Mouse (Mus musculus) fat pad, adult 2 months (tissue): Measurements from ENCODE around the gene Gria3.

Experiments used
- DNase-seq: peaks from one replicate; pipeline ENCODE4 v3.0.0-alpha.2; 2011; ENCODE audit warnings: low read depth, low spot score; ENCODE audit errors: extremely low read depth

Gene Gria3

DNA sequence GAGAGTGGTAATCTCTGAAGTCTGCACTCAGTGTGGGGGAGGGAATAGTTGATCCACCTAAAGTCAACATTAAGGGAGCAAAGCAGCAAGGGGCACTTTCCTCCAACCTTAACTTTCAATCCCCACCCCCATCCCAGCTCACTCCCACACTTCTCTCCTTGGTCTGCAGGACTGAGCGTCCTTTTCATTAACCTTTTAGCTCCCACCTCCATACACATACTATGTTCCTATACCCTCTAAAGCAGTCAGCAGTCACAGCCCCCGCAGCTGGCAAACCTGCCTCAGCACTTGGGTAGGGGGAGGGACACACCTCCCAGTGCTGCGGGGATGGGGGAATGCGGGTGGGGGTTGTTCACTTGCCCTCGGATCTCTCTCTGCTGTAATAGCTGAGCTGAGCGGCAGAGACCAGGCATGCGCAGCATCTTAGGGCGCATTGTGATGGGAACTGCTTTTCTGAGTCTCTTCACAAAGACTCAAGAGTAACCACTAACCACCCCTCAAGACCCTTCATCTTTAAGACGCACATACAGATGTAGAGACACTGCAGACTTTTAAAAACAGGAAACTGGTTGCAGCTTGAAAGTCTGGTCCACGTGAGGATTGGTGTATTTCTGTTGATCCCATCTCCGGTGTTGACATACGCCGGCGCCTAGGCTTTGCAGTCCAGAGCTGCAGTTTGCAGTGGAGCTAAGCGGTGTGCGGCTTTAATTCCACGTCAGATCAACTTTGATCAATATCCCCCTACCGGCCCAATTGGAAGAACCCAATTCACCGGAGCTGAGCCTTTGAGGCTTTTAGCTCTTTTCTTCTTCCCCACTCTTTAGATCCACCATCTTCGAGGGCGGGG, at the start of gene Gria3:
TSS of gene Gria3 (plus strand) at position 797 of the 847 bp plus-strand sequence.
- no peak for DNase-seq

DNA sequence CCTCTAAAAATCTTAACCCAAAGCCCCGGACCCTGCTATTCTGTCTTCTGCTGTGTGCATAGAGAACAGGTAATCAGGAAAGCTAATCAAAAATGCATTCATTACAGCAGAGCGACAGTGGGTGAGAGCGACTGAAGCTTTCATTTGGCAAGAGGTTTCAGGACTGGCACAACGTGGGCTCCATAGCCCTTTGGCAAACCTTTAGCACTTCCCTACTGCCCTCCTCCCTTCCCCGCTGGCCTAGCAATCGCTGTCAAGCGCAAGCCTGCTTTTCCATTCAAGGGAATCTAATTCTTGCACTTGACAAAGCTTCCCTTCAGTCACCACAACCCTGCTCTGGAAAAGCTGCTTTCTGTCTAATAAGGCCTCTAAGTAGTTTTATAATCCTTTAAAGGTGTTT, 13.6 kb upstream of the Gria3 start:
- DNase-seq, result no peak

DNA sequence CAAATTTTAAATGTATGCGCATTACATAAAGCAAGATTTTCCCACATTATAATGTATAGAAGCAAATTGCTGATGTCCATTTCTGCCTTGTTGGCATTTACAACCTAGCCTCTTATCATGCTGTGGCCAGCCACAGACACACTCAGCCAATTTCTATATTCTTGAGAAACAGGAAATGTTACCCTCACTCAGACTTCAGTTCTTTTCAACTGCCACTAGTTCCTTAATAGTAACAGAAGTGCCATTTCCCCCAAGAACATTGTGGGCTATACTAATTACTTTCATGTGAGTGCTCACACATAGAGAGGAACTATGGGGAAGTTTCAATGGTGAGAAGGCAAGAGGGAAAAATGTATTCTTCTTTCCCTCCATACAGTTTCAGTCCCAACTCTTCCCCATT, 11.6 kb upstream of the Gria3 start:
- DNase-seq, result no peak

DNA sequence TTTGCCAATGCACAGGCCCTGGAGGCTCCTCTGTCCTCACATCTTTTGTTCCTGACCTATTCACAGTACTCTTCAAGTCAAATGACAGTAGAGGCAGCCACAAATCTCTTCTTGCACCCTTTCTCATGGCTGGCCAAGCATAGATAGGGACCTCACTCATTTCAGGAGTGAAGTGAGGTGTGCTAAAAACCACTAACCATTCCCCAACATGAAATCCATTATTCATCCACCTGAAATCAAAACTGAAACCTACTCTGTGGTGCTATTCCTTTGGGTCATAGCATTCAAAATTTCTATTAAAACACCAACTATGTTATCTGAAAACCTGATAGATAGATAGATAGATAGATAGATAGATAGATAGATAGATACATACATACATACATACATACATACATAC, 2.2 kb upstream of the Gria3 start:
- DNase-seq, result no peak

DNA sequence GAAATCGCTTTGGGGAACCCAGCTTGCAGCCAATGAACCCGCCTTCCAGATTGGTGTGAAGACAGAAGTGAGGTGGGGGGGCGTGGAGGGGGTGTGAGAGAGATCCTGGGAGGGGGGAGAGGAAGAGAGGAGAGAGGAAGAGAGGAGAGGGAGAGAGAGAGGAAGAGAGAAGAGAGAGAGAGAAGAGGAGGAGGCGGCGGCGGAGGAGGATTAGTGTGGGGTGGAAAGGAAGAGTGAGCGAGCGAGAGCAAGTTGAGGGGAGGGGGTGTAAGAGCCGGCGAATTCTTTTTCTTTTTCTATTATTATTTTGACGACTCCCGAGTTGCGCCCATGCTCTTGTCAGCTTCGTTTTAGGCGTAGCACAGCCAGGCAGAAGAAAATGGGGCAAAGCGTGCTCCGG, 532 bp downstream of the Gria3 start:
- DNase-seq, result no peak

DNA sequence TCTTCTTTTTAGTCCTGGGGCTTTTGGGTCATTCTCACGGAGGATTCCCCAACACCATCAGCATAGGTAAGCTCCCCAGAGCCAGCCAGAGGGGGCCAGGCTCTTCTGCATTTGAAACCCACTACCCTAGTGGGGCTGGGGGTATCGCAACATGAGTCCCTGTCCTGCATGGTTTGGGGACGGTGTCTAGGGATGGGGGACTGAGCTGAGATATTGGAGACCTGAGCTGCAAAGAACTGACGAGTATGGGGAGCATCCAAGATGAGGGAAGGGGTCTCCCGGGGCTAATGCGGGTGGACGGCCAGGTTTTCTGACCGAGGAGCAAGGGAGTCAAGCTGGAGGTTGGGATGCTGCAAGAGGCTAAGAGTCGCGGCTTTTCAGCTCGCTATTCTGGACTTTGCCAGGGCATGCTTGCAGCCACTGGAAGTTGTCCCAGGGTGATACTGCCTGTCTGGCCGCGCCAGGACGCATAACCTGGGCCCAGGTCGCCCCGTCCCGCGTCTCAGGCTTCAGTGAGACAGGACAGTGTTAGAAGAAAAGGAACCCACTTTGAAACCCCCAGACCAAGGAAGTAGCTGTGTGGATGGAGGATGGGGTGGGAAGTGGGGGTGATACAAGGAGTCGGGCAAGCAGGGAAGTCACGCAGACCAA, 1.1 kb downstream of the Gria3 start:
- no peak for DNase-seq

DNA sequence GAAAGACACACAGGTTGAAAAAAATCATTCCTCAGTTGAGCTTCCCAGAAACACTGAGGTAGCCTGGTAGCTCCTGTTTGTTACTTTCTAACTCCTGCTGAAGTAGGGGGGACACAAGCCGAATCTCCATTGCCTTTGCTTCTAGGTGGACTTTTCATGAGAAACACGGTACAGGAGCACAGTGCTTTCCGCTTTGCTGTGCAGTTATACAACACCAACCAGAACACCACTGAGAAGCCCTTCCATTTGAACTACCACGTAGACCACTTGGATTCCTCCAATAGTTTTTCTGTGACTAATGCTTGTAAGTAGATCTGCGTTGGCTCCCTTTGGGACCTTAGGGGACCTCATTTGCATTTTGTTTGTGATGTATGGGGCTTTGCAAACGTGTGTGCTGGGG, 2.0 kb downstream of the Gria3 start:
- no peak for DNase-seq

DNA sequence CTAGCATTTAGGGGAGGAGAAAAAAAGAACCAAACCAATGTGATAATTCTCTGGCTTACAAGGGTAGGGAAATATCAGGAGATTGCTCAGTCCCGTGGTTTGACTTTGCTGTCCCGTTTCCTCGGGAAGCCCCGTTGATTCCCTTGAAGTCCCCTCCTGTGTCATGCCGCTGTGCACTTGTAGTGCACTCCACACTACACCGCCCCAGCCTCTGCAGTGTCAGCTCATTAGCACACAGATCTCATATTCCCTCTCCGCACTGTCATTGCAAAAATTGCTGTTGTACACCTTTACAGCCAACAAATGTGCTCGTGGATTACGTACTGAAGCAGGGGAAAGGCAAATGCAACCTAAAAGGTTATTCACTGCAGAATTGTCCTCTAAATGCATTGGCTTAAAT, 5.6 kb downstream of the Gria3 start:
- no peak for DNase-seq

DNA sequence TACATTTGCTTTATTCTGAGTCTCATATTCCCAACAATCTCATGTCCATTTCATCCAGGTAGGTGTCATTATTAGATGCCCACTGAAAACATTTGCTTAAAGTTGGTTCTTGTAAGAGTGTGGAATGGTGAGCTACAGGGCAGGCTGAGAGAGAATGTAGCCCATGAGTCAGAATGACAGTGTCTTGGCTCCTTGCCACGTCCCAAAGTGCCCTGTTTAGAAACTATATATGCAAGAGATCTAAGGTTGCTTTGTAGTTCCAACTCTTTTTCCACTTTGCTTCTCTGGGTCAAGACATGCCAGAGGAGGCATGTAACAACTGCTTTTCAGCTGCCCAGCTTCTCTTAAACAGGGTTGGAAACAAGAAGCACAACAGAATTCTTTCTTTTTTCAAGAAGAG, 9.1 kb downstream of the Gria3 start:
- DNase-seq, result no peak

DNA sequence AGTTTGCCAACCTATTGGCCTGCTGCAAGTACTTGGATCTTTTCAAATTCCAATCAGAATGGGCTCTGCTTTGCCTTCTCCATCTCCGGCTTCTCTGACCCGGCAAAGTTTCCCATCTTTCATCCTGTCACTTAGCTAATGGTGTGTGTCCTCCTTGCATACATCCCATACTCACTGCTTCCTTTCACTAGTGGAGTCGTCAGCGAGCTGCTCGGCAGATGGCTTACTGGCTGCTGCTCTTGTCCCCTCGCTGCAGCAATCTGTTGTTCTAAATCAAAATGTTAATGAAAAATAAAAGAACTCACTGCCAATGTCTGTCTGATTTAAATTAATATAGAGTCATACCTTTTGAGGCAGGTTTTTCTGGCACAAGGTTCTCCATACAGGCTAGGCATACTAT, 25.0 kb downstream of the Gria3 start:
- no peak for DNase-seq

DNA sequence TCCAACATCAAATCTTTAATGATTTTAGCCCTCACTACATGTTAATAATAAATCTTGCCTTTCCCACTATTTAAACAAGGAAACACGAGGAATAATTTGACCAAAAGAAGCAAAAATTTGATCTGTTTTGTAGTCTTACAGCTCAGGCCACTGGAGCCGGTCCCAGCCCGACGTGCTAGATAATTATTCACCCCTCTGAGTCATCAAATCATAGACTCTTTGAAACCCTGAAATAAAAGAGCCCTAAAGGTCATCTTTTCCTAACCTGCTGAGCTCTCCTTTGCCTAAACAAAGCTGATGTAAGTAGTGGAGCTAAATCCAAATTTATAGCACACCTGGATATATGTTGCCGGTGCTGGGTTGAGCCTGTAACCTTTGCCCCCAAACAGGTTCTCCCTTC, 27.4 kb downstream of the Gria3 start:
- DNase-seq, result no peak

DNA sequence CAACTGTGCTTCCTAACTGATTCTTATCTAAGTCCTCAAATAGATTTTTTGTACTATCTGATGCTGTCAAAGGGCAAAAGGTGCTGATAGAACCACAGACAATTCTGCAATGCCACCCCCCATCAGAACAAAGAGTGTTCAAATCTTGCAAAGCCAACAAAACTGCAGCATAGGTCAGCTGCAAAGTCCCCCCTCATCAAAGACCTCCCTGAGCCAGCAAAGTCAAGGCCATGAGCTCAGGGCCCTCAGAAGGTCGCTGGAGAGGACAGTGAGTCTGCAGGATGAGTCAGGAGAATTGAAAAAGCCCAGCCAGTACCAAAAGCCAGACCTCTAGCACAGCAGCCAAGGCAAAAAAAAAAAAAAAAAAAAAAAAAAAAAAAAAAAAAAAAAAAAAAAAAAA, 34.9 kb downstream of the Gria3 start:
- DNase-seq, result no peak

DNA sequence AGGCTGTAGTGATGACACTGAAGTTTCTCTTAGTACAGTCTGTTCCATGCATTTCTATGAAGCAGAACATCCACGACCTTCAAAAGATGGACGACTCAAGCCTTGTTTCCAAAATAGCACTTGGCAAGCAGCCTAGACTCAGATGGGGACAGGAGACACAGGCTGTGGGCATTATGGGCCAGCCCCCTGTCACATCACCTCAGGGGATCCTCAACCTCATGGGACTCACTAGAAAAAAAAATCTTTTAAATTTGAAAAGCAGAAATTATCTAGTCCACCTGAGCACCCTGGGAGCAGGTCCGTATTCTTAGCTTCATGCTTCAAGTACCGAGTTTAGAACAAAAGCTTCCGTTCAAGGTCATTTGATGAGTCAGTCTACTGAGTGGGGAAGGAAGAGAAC, 38.2 kb downstream of the Gria3 start:
- no peak for DNase-seq

DNA sequence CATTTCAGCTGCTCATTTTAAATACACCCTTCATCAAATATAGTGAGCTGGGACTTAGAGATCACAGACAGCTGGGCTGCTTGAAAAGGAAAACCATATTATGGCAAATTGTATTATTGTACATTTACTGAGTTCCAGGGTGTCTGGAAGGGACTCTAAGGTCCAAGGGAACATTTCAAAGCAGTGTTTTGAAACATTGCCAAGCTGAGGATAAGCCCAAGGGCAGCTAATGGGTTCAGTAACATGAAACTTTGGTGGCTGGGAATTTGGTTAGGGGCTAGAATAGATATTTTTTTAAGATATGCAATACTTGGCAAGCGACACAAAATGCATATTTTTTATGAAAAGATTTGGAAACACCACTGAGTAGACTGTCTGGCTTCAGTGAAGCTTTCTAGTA, 48.2 kb downstream of the Gria3 start:
- no peak for DNase-seq

DNA sequence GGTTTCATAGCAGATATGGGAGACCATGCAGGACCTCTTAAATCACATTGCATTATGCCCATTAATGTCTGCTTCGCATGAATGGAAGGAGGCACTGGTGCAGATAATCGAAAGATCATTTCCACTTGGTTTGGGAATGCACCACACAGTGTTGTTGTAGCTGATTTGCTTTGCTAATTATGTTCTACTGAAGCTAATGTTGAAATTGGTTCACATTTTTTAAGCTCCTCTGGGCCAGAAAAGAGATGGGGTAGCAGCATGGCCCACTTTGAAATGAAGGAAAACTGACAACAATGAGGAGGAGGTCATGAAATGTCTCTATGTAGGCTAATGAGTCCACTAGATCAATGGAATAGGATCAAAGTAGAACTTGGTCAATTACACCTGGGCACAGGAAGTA, 76.8 kb downstream of the Gria3 start:
- no peak for DNase-seq

DNA sequence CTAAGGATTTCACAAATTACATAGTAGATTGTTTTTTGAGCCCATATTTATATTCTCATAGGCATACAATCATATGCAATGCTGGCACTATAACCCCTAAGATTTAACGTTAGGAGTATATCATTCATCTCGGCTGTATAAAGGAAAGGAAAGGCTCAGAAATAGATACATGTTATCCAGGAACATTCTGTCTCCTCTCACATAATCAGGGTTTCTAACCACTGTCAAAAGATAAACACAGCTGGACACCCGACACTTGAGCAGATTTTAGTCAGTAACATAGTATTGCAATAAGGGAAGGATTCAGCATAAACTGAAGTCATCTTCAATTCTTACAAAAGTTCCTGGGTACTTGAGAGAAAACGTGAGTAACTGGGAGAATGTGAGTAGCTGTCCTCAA, 95.9 kb downstream of the Gria3 start:
- no peak for DNase-seq

DNA sequence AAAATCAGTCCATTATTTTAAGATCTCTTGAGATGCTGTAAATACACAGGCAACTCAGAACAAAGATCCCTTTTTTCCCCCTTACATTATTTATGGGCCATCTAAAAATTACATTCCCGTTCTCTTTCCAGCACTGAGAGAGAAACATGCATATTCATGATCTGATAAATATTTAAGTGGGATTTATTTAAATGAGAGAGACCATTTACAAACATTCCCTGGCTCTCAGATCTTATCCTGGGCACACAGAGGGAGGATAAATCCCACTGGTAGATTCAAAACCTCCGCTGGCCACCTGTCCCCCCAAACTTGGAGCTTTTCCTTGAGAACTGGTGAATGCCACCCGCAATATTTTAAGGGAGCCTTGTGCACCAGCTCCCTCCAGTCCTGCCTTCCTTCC, 104.7 kb downstream of the Gria3 start:
- DNase-seq, result no peak

DNA sequence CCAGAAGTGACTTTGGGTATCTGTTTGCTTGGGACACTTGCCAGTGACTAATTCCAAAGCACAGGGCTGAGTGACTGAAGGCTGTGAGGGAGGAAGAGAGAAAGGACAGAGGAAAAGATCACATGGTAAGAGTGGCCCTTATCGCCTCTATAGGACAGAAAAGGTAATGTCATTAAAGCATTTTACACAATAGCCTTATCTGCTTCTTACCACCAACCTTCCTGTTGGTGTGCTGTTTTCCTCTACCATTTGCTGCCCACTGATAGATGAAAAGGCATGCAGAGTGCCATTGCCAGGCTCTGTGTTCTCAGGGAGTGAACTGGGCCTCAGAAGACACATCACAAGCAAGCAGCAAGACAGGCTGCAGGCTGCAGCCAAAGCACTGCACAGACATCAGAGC, 107.3 kb downstream of the Gria3 start:
- DNase-seq, result no peak

DNA sequence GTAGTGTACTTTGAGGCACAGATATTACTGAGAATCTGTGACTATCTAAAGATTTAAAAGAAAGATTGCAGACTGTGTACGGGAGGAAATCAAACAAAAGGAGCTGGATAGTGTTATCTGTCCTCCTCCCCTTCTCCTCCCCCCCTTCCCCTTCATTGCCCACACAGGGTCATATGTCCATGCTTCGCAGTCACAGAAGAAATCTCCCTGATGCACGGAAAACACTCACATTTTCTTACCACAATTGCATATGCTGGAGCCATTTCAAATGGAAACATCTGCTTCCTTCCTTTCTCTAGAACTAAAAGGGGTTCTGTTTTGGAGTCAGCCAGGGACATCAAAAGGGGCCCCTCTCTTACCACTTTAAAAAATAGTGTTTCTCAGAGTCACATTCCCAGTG, 114.3 kb downstream of the Gria3 start:
- DNase-seq, result no peak

DNA sequence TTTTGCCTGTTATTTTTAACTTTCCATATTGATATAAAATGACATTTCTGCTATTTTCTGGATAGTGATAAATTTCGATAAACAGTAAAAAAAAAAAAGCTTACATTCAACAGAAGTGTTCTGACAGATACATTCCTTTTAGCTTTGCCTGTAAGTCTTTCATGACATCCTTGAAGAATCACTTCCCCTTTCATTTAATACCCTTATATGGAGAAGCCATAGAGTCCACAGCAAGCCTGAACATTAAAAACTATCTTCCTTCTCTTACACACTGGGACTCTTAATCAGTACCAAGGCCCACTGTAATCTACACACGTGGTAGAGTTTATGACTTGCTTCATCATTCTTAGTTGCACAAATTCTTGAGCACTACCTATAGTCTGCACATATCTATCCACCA, 131.9 kb downstream of the Gria3 start:
- DNase-seq, result no peak

DNA sequence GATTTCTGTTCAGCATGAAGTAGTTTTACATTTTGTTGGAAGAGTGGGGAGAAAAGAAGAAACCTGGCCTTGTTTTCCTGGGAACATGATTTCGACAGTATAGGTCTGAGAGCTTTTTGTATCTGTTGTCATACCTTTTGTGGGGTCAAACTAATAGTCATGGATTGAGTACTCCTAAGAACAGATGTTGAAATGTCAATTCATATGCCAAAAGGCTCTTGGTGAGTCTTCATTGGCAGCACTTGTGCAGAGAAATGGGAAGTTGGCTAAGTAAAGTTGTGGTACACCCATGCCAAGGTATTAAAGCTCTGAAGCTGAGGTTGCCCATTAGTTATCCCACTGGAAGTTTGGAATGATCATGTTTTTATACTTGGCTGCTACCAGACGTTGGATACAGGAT, 135.2 kb downstream of the Gria3 start:
- DNase-seq, result peak; percentile 63

DNA sequence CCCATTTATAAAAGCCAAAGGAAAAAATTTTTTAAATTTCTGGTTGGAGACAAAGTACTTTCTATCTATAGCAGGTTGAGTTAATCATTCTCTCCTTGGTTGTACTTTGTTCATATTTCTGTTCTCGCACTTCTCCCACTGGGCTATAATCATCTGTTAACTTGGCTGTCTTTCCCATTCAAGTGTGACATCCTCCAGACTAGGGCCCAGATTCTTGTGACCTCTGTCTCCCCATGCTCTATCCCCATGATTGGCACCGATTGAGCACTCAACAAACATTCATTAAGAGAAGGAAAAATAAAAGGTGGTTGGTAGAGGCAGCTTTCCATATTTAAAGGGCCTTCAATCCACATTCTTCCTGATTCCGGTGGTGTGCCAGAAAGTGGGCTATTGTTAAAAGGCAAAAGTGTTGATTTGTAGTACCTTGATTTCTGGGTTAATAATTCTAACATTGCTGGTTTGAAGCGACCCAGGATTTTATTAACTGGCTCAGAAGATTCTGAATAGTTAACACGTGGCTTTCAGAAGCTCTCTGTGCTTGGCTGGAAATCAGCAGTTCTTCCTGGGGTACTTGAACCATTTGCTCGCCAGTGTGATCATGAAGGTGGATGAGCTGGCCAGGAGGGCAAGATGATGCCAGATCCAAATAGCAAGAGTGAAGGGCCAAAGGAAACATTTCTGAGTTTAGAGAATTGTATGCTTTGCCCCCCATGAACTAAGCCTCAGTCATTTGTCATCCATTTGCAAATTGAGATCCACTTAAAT, 161.8 kb downstream of the Gria3 start:
- no peak for DNase-seq
